Mouse (Mus musculus) heart, adult 2 months (tissue): ENCODE measurements around the gene Myom1.

Experiments used
- CTCF ChIP-seq: fragments of 200-600 bp; IDR thresholded peaks from 2 replicates; pipeline ENCODE4 v1.8.1; 2022; ENCODE audit warnings: antibody characterized with exemption, mild to moderate bottlenecking, moderate library complexity
- POLR2A ChIP-seq: fragments of 200-500 bp; IDR thresholded peaks from 2 replicates; pipeline ENCODE4 v1.6.1; 2011; ENCODE audit warnings: mild to moderate bottlenecking, low read depth, low read length, control low read depth; ENCODE audit not compliant: insufficient read depth

DNA sequence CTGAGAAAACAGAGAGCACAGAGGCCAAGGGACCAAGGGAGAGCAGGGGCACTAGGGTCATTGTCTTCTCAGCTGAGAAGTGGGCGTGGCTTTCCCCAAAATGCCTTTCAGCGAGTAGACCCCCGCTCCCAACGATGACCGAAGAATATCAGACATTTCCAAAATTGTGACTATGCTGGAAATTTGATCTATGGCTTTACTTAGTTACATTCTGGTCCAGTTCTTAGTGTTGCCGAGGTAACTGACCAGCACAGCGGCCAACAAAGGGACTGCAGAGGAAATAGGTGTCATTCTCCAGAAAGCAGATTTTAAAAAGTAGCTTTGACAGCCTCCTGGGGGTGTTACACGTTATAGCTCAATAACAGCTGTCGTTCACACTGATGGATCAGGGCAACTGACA is 35.2 kb upstream of the Myom1 start:
- TF ChIP-seq CTCF, result peak; percentile 35
- no peak for TF ChIP-seq POLR2A
